11 mouse cellular contexts compared by ENCODE assay signal in the genomic region with DNA sequence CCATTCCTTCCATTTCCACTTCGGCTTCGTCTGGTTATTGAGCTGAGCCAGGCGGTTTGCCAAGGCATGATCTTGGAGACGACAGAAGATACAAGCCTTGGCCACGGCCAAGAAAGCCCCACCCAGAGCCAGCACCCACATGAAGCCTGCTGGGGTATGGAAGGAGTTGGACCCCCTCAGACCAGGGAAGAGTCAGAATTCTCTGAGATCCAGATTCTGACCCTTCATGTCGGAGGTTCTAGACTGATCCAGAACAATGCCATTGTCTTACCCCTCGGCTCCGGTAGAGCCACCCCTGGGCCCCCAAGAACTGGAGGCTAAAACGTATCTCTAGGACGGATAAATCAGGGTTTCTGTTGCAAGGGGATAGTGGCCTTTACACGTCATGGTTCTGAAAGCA. TPM values are rescaled to one million over a fixed set of nuclear protein-coding genes. Genes with fewer than 3 reads are reported as not detected.
DNase-seq lines count a peak whose midpoint lies in the region; ATAC-seq and TF ChIP-seq lines count a peak whose summit lies in the region.
"Had no signal": no experiment of that assay in that cellular context is flagged by ENCODE, and none has a peak within 500 bp of the region (broad histone marks: within the 10 kb centered on the region; RNA-seq: fewer than 3 reads in every experiment).

A gene (minus strand): TSS at position 141 of the 400 bp plus-strand sequence.

- peaks cover 66% of the 10 kb centered on the region for H3K4me1 ChIP-seq in forebrain, embryonic 10.5 days
- H3K4me1 ChIP-seq in intestine, embryonic 15.5 days (replicated peaks): peaks cover 27% of the 10 kb centered on the region
- peaks cover 36% of the 10 kb centered on the region for H3K4me1 ChIP-seq in neural tube, embryonic 12.5 days

- 0 out of 2 replicates have a peak within 1 kb of the TSS, but pooled peaks have one; percentile 1 for H3K9ac ChIP-seq in intestine, embryonic 15.5 days
- H3K9ac ChIP-seq in neural tube, embryonic 12.5 days: 0 out of 2 replicates have a peak within 1 kb of the TSS, but pooled peaks have one; percentile 26

- H3K36me3 ChIP-seq in forebrain, embryonic 10.5 days (replicated peaks): no peaks in the 10 kb centered on the region
- H3K36me3 ChIP-seq in intestine, embryonic 15.5 days: no peaks in the 10 kb centered on the region
- H3K36me3 ChIP-seq in neural tube, embryonic 12.5 days: no peaks in the 10 kb centered on the region

- no peak for DNase-seq in layer of hippocampus, adult 2 months (ENCODE audit: low spot score in 2 of 2)
- DNase-seq in layer of hippocampus, postnatal 10 days (ENCODE audit: low spot score in 2 of 2): no peak
- no peak for DNase-seq in forebrain, embryonic 10.5 days (ENCODE audit: extremely low spot score, low spot score)
- no peak for DNase-seq in right cerebral cortex, postnatal 14 days
- DNase-seq in adrenal gland, adult 8-10 months: no peak
- DNase-seq: spleen, adult 18-20 months had no signal

- WGBS in forebrain, embryonic 10.5 days: 92% methylated on average over 11 of the region's 11 CpGs
- WGBS in intestine, embryonic 15.5 days: 86% methylated on average over 11 of the region's 11 CpGs
- WGBS in neural tube, embryonic 12.5 days: 94% methylated on average over 11 of the region's 11 CpGs

- H3K9me3 ChIP-seq in forebrain, embryonic 10.5 days: no peaks in the 10 kb centered on the region
- no peaks in the 10 kb centered on the region for H3K9me3 ChIP-seq in intestine, embryonic 15.5 days
- H3K9me3 ChIP-seq in neural tube, embryonic 12.5 days: no peaks in the 10 kb centered on the region

- H3K27me3 ChIP-seq in forebrain, embryonic 10.5 days (ENCODE audit: poor library complexity, severe bottlenecking): peaks cover 30% of the 10 kb centered on the region
- H3K27me3 ChIP-seq in intestine, embryonic 15.5 days (replicated peaks): no peaks in the 10 kb centered on the region
- peaks cover 13% of the 10 kb centered on the region; the same call in 1 of the 2 replicates for H3K27me3 ChIP-seq in neural tube, embryonic 12.5 days (replicated peaks)

- no peak for ATAC-seq in intestine, embryonic 15.5 days
- ATAC-seq in neural tube, embryonic 12.5 days (ENCODE audit: low FRiP score, low read depth): no peak
- no peak for ATAC-seq in CD4-positive, CD25-positive, alpha-beta regulatory T cell, adult 4 months

- H3K4me2 ChIP-seq in intestine, embryonic 15.5 days (replicated peaks): peak within 1 kb of the TSS; percentile 88
- peak within 1 kb of the TSS; percentile 84 for H3K4me2 ChIP-seq in neural tube, embryonic 12.5 days (replicated peaks)

- H3K27ac ChIP-seq in layer of hippocampus, adult 2 months: peak within 1 kb of the TSS; percentile 60; the same call in 1 of the 2 replicates
- H3K27ac ChIP-seq in forebrain, embryonic 10.5 days: peak within 1 kb of the TSS; percentile 75
- 0 out of 2 replicates have a peak within 1 kb of the TSS, but pooled peaks have one; percentile 32 for H3K27ac ChIP-seq in intestine, embryonic 15.5 days
- no peak within 1 kb of the TSS for H3K27ac ChIP-seq in neural tube, embryonic 12.5 days

- no peak for TF ChIP-seq CTCF in layer of hippocampus, adult 2 months (conservative IDR thresholded peaks at IDR 0.05)

- peak within 1 kb of the TSS; percentile 9; the same call in 1 of the 2 replicates for H3K4me3 ChIP-seq in layer of hippocampus, adult 2 months
- H3K4me3 ChIP-seq in forebrain, embryonic 10.5 days: peak within 1 kb of the TSS; percentile 58
- H3K4me3 ChIP-seq in intestine, embryonic 15.5 days (replicated peaks): no peak within 1 kb of the TSS; the same call in 1 of the 2 replicates
- H3K4me3 ChIP-seq in neural tube, embryonic 12.5 days: no peak within 1 kb of the TSS

RNA-seq across cellular contexts. Expression of the gene that starts here (rescaled TPM):
- not detected for total RNA-seq in layer of hippocampus, adult 2 months (2021)
- total RNA-seq in layer of hippocampus, postnatal 10 days (2021): not detected
- not detected in 2 replicates for polyA plus RNA-seq in forebrain, embryonic 10.5 days (2016; fragmentation: Nextera tagmentation; extraction: Ambion mirVana)
- polyA plus RNA-seq in intestine, embryonic 15.5 days (2015; fragmentation: Nextera tagmentation; extraction: Ambion mirVana): not detected in 2 replicates
- polyA plus RNA-seq in neural tube, embryonic 12.5 days (2016; fragmentation: Nextera tagmentation; extraction: Ambion mirVana): not detected in 2 replicates
- polyA plus RNA-seq in CD4-positive, CD25-positive, alpha-beta regulatory T cell, adult 4 months (2017; shearing (Covaris generic)): not detected
- total RNA-seq in adrenal gland, adult 8-10 months (2022): not detected
- total RNA-seq: common myeloid progenitor, adult 5-6 weeks; left cerebral cortex, adult 18-20 months had no signal

Comparison
In these comparisons a context has a peak if more than half of its experiments do, and no peak if none do; other contexts are left out.
1. H3K4me3 ChIP-seq: peak in layer of hippocampus, adult 2 months (single experiment) and forebrain, embryonic 10.5 days (single experiment); none in intestine, embryonic 15.5 days (single experiment) and neural tube, embryonic 12.5 days (single experiment).